Mouse (Mus musculus) retina, embryonic 14.5 days (tissue): ENCODE data around the gene Xpo5.

Source experiments
- DNase-seq: peaks from one replicate; pipeline ENCODE4 v3.0.0-alpha.2; 2015; ENCODE audit warnings: low spot score

Gene Xpo5

GRCm38 (mm10) chr17:46202421-46203071 is at the start of gene Xpo5, which contains the start of gene Polh:
TSS of gene Xpo5 (plus strand) at chr17:46202782.
TSS of gene Polh (minus strand) at chr17:46202645.
- DNase-seq = peak; percentile 98

- peak; percentile 97 for DNase-seq
Observed at GRCm38 (mm10) chr17:46152847-46153782, 49.5 kb upstream of the Xpo5 start, which contains the start of gene Mad2l1bp. TSS of gene Mad2l1bp (minus strand) at chr17:46153553.

GRCm38 (mm10) chr17:46154336-46154735 is 48.2 kb upstream of the Xpo5 start:
- DNase-seq = no peak

- DNase-seq = no peak
Observed at GRCm38 (mm10) chr17:46156680-46157079, 45.9 kb upstream of the Xpo5 start.

GRCm38 (mm10) chr17:46157131-46157530 is 45.5 kb upstream of the Xpo5 start:
- no peak for DNase-seq

- no peak for DNase-seq
Observed at GRCm38 (mm10) chr17:46159236-46159635, 43.3 kb upstream of the Xpo5 start.

GRCm38 (mm10) chr17:46160090-46160662 is 42.4 kb upstream of the Xpo5 start:
- DNase-seq = peak; percentile 88

GRCm38 (mm10) chr17:46160686-46161085 is 41.9 kb upstream of the Xpo5 start, which contains the start of gene Gtpbp2:
TSS of gene Gtpbp2 (plus strand) at chr17:46161032.
- DNase-seq = peak; percentile 100

- DNase-seq = peak; percentile 59
Observed at GRCm38 (mm10) chr17:46161179-46161578, 41.4 kb upstream of the Xpo5 start.

- DNase-seq = no peak
Observed at GRCm38 (mm10) chr17:46161710-46162109, 40.9 kb upstream of the Xpo5 start.

- no peak for DNase-seq
Observed at GRCm38 (mm10) chr17:46162551-46162950, 40.0 kb upstream of the Xpo5 start.

GRCm38 (mm10) chr17:46162951-46163421 is 39.6 kb upstream of the Xpo5 start:
- no peak for DNase-seq

- DNase-seq = no peak
Observed at GRCm38 (mm10) chr17:46164301-46164700, 38.3 kb upstream of the Xpo5 start.

GRCm38 (mm10) chr17:46164791-46165190 is 37.8 kb upstream of the Xpo5 start:
- no peak for DNase-seq

- no peak for DNase-seq
Observed at GRCm38 (mm10) chr17:46165460-46165859, 37.1 kb upstream of the Xpo5 start.

- no peak for DNase-seq
Observed at GRCm38 (mm10) chr17:46166270-46166669, 36.3 kb upstream of the Xpo5 start.

GRCm38 (mm10) chr17:46167014-46167413 is 35.6 kb upstream of the Xpo5 start:
- DNase-seq = peak; percentile 24

- no peak for DNase-seq
Observed at GRCm38 (mm10) chr17:46168318-46168717, 34.3 kb upstream of the Xpo5 start.

- DNase-seq = no peak
Observed at GRCm38 (mm10) chr17:46168768-46169167, 33.8 kb upstream of the Xpo5 start.

GRCm38 (mm10) chr17:46170538-46170937 is 32.0 kb upstream of the Xpo5 start:
- DNase-seq = peak; percentile 72

GRCm38 (mm10) chr17:46182273-46182672 is 20.3 kb upstream of the Xpo5 start:
- DNase-seq = no peak

GRCm38 (mm10) chr17:46188829-46189228 is 13.8 kb upstream of the Xpo5 start:
- no peak for DNase-seq
